Mouse (Mus musculus) T-cell, adult 66 days (primary cell): Measurements from ENCODE around the gene Sptb. TPM values are rescaled to one million over a fixed set of nuclear protein-coding genes. Genes with fewer than 3 reads are reported as not detected.

Source experiments
- total RNA-seq, 2 experiments: library from RNA; stranded (reverse); gene quantifications; 3 replicates in 1 of 2; 4 replicates in 1 of 2; pipeline ENCODE4 v1.2.4; 2023

Gene Sptb
- 1 to 10 TPM; 1.1 to 2.0 TPM for total RNA-seq

GRCm38 (mm10) chr12:76710351-76711100, at the start of gene Sptb:
Sptb (minus strand) TSS chr12:76710547.

GRCm38 (mm10) chr12:76530580-76531139, 179.7 kb downstream of the Sptb start, which contains the start of gene Plekhg3:
Plekhg3 (plus strand) TSS chr12:76530891.

Other genes with a start within 250 kb of the Sptb start
- gene Plekhg3, start 179.7 kb downstream of the Sptb start, total RNA-seq = 10 to 100 TPM; 29.9 to 31.1 TPM
- 10 to 100 TPM; 47.6 to 62.7 TPM for gene Churc1, start 55.0 kb upstream of the Sptb start, total RNA-seq
- 10 to 100 TPM; 43.1 to 43.7 TPM for gene Fntb, start 55.0 kb upstream of the Sptb start, total RNA-seq
- gene Gpx2, start 85.0 kb upstream of the Sptb start, total RNA-seq = 1 to 10 TPM in 1 of 2 experiments, under 1 TPM in 1; 0.76 to 1.1 TPM
- not detected for gene Rab15, start 112.4 kb upstream of the Sptb start, total RNA-seq